Mouse (Mus musculus): Measurements from ENCODE around the gene Tiprl. TPM values are rescaled to one million over a fixed set of nuclear protein-coding genes. Genes with fewer than 3 reads are reported as not detected.

Gene Tiprl
- total and polyA plus RNA-seq, 3 experiments: 36.1 to 82.2 (median 45.7) TPM

DNA sequence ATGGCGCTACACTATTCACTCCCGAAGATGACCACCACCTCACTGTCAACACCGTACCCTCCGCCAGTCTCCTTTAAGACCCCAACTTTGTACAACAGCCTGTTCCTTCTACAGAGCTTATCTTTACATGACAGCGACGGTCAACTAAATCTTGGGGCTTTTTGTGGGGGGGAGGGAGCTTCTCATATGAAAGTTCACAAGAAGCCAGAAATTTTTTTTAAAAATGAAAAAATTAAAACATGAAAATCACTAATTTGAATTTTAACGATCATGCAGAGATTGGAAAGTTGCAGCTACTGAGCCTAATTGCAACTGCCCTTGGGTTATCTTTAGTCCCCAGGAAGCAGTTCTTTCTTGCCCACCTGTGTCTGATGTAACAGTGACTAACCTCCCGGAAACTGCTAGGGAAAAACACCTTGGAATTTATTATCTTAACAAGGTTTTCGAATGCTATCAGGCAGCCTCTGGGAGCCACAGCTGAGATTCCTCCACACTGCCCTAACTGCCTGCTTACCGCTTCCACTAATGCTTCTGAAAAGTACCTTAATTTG lies 44.0 kb downstream of the Tiprl start:
- in situ Hi-C loops (cut with MboI; ENCODE audit: low pct_ligation_motif_present, low pct_unique_long_range_greater_than_20kb, low sequenced_read_pairs): no loop called here
- dilution Hi-C loops (cut with MboI; ENCODE audit: extremely low pct_ligation_motif_present, extremely low pct_unique_long_range_greater_than_20kb, low sequenced_read_pairs): no loop called here
- Histone ChIP-seq H3K27me3 (replicated peaks) (no peaks in the 10 kb centered on the region), H3K9ac (ENCODE audit: insufficient read depth, low read depth) (peak overlapping the region; percentile 93), H3K9me3 (replicated peaks; ENCODE audit: low read length) (no peaks in the 10 kb centered on the region), H3K27ac (ENCODE audit: insufficient read depth, low read depth) (peak overlapping the region; percentile 80), H3K4me1 (ENCODE audit: control insufficient read depth in 1 of 2, insufficient read depth in 2 of 2) (peaks cover 33 to 53% of the 10 kb centered on the region in 2 experiments), H3K4me2 (ENCODE audit: insufficient read depth, low read depth, poor library complexity, severe bottlenecking) (peak overlapping the region; percentile 85), H3K79me2 (replicated peaks; ENCODE audit: control insufficient read depth, extremely low read depth, insufficient read depth, poor library complexity, severe bottlenecking) (peaks cover 40% of the 10 kb centered on the region), H3K36me3 (replicated peaks in 1 of 2; ENCODE audit: control insufficient read depth in 1 of 2, insufficient read depth in 1 of 2, low read length in 1 of 2) (peaks cover 7 to 21% of the 10 kb centered on the region in 2 experiments), H3K4me3 (replicated peaks in 1 of 3; ENCODE audit: low read depth in 2 of 3, low read length in 2 of 3, poor library complexity in 1 of 3) (peak overlapping the region; percentile 73 to 92 (median 79))
- DNase-seq (ENCODE audit: extremely low read depth): peak; percentile 49
- TF ChIP-seq UBTF (IDR thresholded peaks at IDR 0.05; ENCODE audit: low read depth, low read length): no peak
- no peak for TF ChIP-seq KAT2A (IDR thresholded peaks at IDR 0.05; ENCODE audit: insufficient replicate concordance, low read length)
- TF ChIP-seq RCOR1 (conservative IDR thresholded peaks at IDR 0.05; ENCODE audit: low read depth, low read length): no peak
- no peak for TF ChIP-seq RAD21 (IDR thresholded peaks at IDR 0.05; ENCODE audit: low read depth, low read length)
- TF ChIP-seq MEF2A (IDR thresholded peaks at IDR 0.05; ENCODE audit: borderline replicate concordance, low read depth, low read length): peak; percentile 56; the same call in 1 of the 2 replicates
- no peak for TF ChIP-seq CHD2 (IDR thresholded peaks at IDR 0.05; ENCODE audit: low read length)
- no peak for TF ChIP-seq POLR2AphosphoS2 (IDR thresholded peaks at IDR 0.05; ENCODE audit: low read depth, low read length)
- 0 out of 2 replicates have a peak, but pooled peaks have one; percentile 6 for TF ChIP-seq BHLHE40 (IDR thresholded peaks at IDR 0.05; ENCODE audit: low read depth, low read length)
- TF ChIP-seq TCF12 (IDR thresholded peaks at IDR 0.05; ENCODE audit: low read depth, low read length): 0 out of 2 replicates have a peak, but pooled peaks have one; percentile 22
- no peak for TF ChIP-seq ZKSCAN1 (IDR thresholded peaks at IDR 0.05; ENCODE audit: borderline replicate concordance, low read depth, low read length)
- TF ChIP-seq USF1 (IDR thresholded peaks at IDR 0.05; ENCODE audit: low read depth, low read length): no peak
- no peak for TF ChIP-seq E2F4 (IDR thresholded peaks at IDR 0.05; ENCODE audit: insufficient replicate concordance, low read depth, low read length)
- TF ChIP-seq ZC3H11A (IDR thresholded peaks at IDR 0.05; ENCODE audit: low read depth, low read length): no peak
- TF ChIP-seq ELF1 (IDR thresholded peaks at IDR 0.05; ENCODE audit: low read depth, low read length): peak; percentile 38; the same call in 1 of the 2 replicates
- TF ChIP-seq ZNF384 (IDR thresholded peaks at IDR 0.05; ENCODE audit: low read depth, low read length): peak; percentile 49; the same call in 1 of the 2 replicates
- no peak for TF ChIP-seq NELFE (IDR thresholded peaks at IDR 0.05; ENCODE audit: low read depth, low read length)
- no peak for TF ChIP-seq MAX (IDR thresholded peaks at IDR 0.05; ENCODE audit: low read length)
- TF ChIP-seq HCFC1 (IDR thresholded peaks at IDR 0.05; ENCODE audit: low read depth, low read length): no peak
- TF ChIP-seq ZMIZ1 (IDR thresholded peaks at IDR 0.05; ENCODE audit: low read depth, low read length): 0 out of 2 replicates have a peak, but pooled peaks have one; percentile 37
- TF ChIP-seq ETS1 (conservative IDR thresholded peaks at IDR 0.05; ENCODE audit: low read depth, low read length): peak; percentile 73
- no peak for TF ChIP-seq MXI1 (IDR thresholded peaks at IDR 0.05; ENCODE audit: low read depth, low read length)
- peak; percentile 59; the same call in 1 of the 2 replicates for TF ChIP-seq CHD1 (IDR thresholded peaks at IDR 0.05; ENCODE audit: low read depth, low read length)
- no peak for TF ChIP-seq PAX5 (IDR thresholded peaks at IDR 0.05; ENCODE audit: low read length)
- no peak for TF ChIP-seq USF2 (conservative IDR thresholded peaks at IDR 0.05; ENCODE audit: low read depth, low read length)
- TF ChIP-seq GABPA (IDR thresholded peaks at IDR 0.05; ENCODE audit: insufficient replicate concordance, low read depth, low read length): no peak
- TF ChIP-seq JUND (conservative IDR thresholded peaks at IDR 0.05; ENCODE audit: low read depth, low read length): no peak
- TF ChIP-seq POLR2A (IDR thresholded peaks at IDR 0.05; ENCODE audit: low read depth, low read length): no peak
- TF ChIP-seq MYC (IDR thresholded peaks at IDR 0.05; ENCODE audit: low read depth, low read length): peak; percentile 29; the same call in 1 of the 2 replicates
- TF ChIP-seq NRF1 (IDR thresholded peaks at IDR 0.05; ENCODE audit: low read depth, low read length): no peak
- TF ChIP-seq IRF4 (IDR thresholded peaks at IDR 0.05; ENCODE audit: low read depth, low read length): no peak
- peak; percentile 52; the same call in 1 of the 2 replicates for TF ChIP-seq TBP (conservative IDR thresholded peaks at IDR 0.05; ENCODE audit: low read depth, low read length)
- no peak for TF ChIP-seq MAFK (IDR thresholded peaks at IDR 0.05; ENCODE audit: insufficient replicate concordance, low read length)
- no peak for TF ChIP-seq SIN3A (IDR thresholded peaks at IDR 0.05; ENCODE audit: low read length)
- TF ChIP-seq CTCF (conservative IDR thresholded peaks at IDR 0.05 in 1 of 2, IDR thresholded peaks at IDR 0.05 in 1 of 2; ENCODE audit: low read depth in 2 of 2, low read length in 2 of 2): no peak
- no peak for TF ChIP-seq EP300 (IDR thresholded peaks at IDR 0.05; ENCODE audit: low read length)
- TF ChIP-seq JUN (IDR thresholded peaks at IDR 0.05; ENCODE audit: insufficient read depth, low read depth, low read length): no peak
- TF ChIP-seq MAZ (IDR thresholded peaks at IDR 0.05; ENCODE audit: low read depth, low read length): peak; percentile 61
- TF ChIP-seq SMC3 (IDR thresholded peaks at IDR 0.05; ENCODE audit: low read depth, low read length): no peak

Measured in CH12.LX (cell line).